Mouse (Mus musculus) c-Kit-positive CD71-negative TER-119-negative erythroid progenitor cells, embryonic 14.5 days (primary cell): ENCODE results near the gene Hsf4.

Experiments used
- DNase-seq: peaks from one replicate; pipeline ENCODE4 v3.0.0-alpha.2; 2013; ENCODE audit warnings: low read depth

Gene Hsf4

GRCm38 (mm10) chr8:105305211-105306145, 35.9 kb downstream of the Hsf4 start, which contains the start of gene Elmo3:
Elmo3 (plus strand) TSS chr8:105305601.
- no peak for DNase-seq

- DNase-seq = no peak
These were observed 36.6 kb downstream of the Hsf4 start for GRCm38 (mm10) chr8:105306146-105306691.

GRCm38 (mm10) chr8:105307670-105308069, 38.1 kb downstream of the Hsf4 start:
- DNase-seq = no peak

- DNase-seq = no peak
These were observed 38.8 kb downstream of the Hsf4 start for GRCm38 (mm10) chr8:105308428-105308827.

GRCm38 (mm10) chr8:105309142-105309847, 39.7 kb downstream of the Hsf4 start:
- no peak for DNase-seq

- no peak for DNase-seq
These were observed 40.5 kb downstream of the Hsf4 start for GRCm38 (mm10) chr8:105310118-105310517.

- no peak for DNase-seq
These were observed 42.1 kb downstream of the Hsf4 start for GRCm38 (mm10) chr8:105311718-105312117.

GRCm38 (mm10) chr8:105312891-105313481, 43.4 kb downstream of the Hsf4 start:
- DNase-seq = no peak

GRCm38 (mm10) chr8:105313622-105314402, 44.2 kb downstream of the Hsf4 start:
- DNase-seq = no peak

- no peak for DNase-seq
These were observed 45.6 kb downstream of the Hsf4 start for GRCm38 (mm10) chr8:105315073-105315769.

- no peak for DNase-seq
These were observed 48.3 kb downstream of the Hsf4 start for GRCm38 (mm10) chr8:105317941-105318340.

GRCm38 (mm10) chr8:105318662-105319190, 49.1 kb downstream of the Hsf4 start:
- DNase-seq = no peak

- DNase-seq = no peak
These were observed 53.6 kb downstream of the Hsf4 start for GRCm38 (mm10) chr8:105323183-105323582.
